Mouse (Mus musculus) testis, adult 2 months (tissue): Measurements from ENCODE around the gene Pcgf6.

Experiments
- CTCF ChIP-seq: fragments of 200-500 bp; IDR thresholded peaks from 2 replicates; pipeline ENCODE4 v1.5.1; 2012; ENCODE audit warnings: low read depth, mild to moderate bottlenecking, inconsistent platforms, low read length, moderate library complexity; ENCODE audit not compliant: control insufficient read depth, insufficient read depth, insufficient replicate concordance
- POLR2A ChIP-seq: fragments of 200-500 bp; IDR thresholded peaks from 2 replicates; pipeline ENCODE4 v1.6.1; 2012; ENCODE audit warnings: low read depth, mild to moderate bottlenecking, inconsistent platforms, low read length, moderate library complexity; ENCODE audit not compliant: control insufficient read depth

- TF ChIP-seq POLR2A, result 0 out of 2 replicates have a peak, but pooled peaks have one; percentile 41
- no peak for TF ChIP-seq CTCF
These were observed 17.4 kb upstream of the Pcgf6 start for GRCm38 (mm10) chr19:47067924-47068611.
